Mouse (Mus musculus) embryonic facial prominence, embryonic 11.5 days (tissue): Measurements from ENCODE around the gene Gtse1. TPM values are rescaled to one million over a fixed set of nuclear protein-coding genes. Genes with fewer than 3 reads are reported as not detected.

Experiments used
- ATAC-seq: fragments of 200-750 bp; cut with Nextera tagmentation; replicated peaks from 2 replicates; pipeline ENCODE4 v1.8.0; 2017; ENCODE audit warnings: low read depth; ENCODE audit not compliant: insufficient number of reproducible peaks, low FRiP score, low TSS enrichment
- DNase-seq: peaks from one replicate; pipeline ENCODE4 v3.0.0-alpha.2; 2015; ENCODE audit warnings: low spot score
- H3K27ac ChIP-seq: fragments of 300-500 bp; sonication (generic); replicated peaks from 2 replicates; pipeline ENCODE4 v1.5.1; 2014; ENCODE audit warnings: mild to moderate bottlenecking, low read depth, low read length, control low read depth
- H3K27me3 ChIP-seq: fragments of 300-500 bp; sonication (generic); 2 replicates; pipeline ENCODE4 v1.6.1; 2014; ENCODE audit warnings: mild to moderate bottlenecking, low read length, moderate library complexity, mixed read lengths; ENCODE audit not compliant: control insufficient read depth, insufficient read depth
- H3K36me3 ChIP-seq: fragments of 300-500 bp; sonication (generic); replicated peaks from 2 replicates; pipeline ENCODE4 v1.6.1; 2014; ENCODE audit warnings: low read depth, mild to moderate bottlenecking, low read length, moderate library complexity, mixed read lengths; ENCODE audit not compliant: control insufficient read depth, insufficient read depth
- H3K4me1 ChIP-seq: fragments of 300-500 bp; sonication (generic); 2 replicates; pipeline ENCODE4 v1.6.1; 2014; ENCODE audit warnings: low read length, mixed read lengths; ENCODE audit not compliant: control insufficient read depth, insufficient read depth
- H3K4me2 ChIP-seq: fragments of 300-500 bp; sonication (generic); 2 replicates; pipeline ENCODE4 v1.6.1; 2014; ENCODE audit warnings: low read depth, mild to moderate bottlenecking, control low read depth, low read length, moderate library complexity
- H3K4me3 ChIP-seq: fragments of 300-500 bp; sonication (generic); 2 replicates; pipeline ENCODE4 v1.5.1; 2014; ENCODE audit warnings: low read depth, low read length, control low read depth
- H3K9ac ChIP-seq: fragments of 300-500 bp; sonication (generic); replicated peaks from 2 replicates; pipeline ENCODE4 v1.6.1; 2014; ENCODE audit warnings: mild to moderate bottlenecking, control low read depth, low read length
- H3K9me3 ChIP-seq: fragments of 300-500 bp; sonication (generic); replicated peaks from 2 replicates; pipeline ENCODE4 v1.6.1; 2016; ENCODE audit warnings: mild to moderate bottlenecking, low read length, inconsistent platforms, mixed read lengths; ENCODE audit not compliant: control insufficient read depth
- WGBS: fragments of 180-500 bp; shearing (Covaris S2); extraction: QIAGEN DNeasy Blood & Tissue Kit; methylation state at CpG from one replicate; pipeline ENCODE4 v1.1.7; 2014; 5-methylcytosine and 5-hydroxymethylcytosine counted together
- polyA plus RNA-seq: library from polyadenylated mRNA; unstranded; fragments of >200 nt; fragmentation: Nextera tagmentation; extraction: Ambion mirVana; gene quantifications from 2 replicates; pipeline ENCODE4 v1.2.1, GENCODE M21; 2014

Gene Gtse1
- polyA plus RNA-seq, 1 experiment from 2014 or later = 35.7 TPM

GRCm38 (mm10) chr15:85826676-85827075, 32.9 kb upstream of the Gtse1 start:
- no peak for ATAC-seq
- Histone ChIP-seq H3K4me2 (no peak overlapping the region), H3K36me3 (no peaks in the 10 kb centered on the region), H3K9me3 (no peaks in the 10 kb centered on the region), H3K27ac (no peak overlapping the region), H3K4me1 (no peaks in the 10 kb centered on the region), H3K4me3 (no peak overlapping the region), H3K9ac (no peak overlapping the region), H3K27me3 (no peaks in the 10 kb centered on the region)
- no peak for DNase-seq
- WGBS = 71% methylated on average over 5 of the region's 5 CpGs

GRCm38 (mm10) chr15:85828071-85828470, 31.5 kb upstream of the Gtse1 start:
- ATAC-seq = no peak
- Histone ChIP-seq H3K9ac (no peak overlapping the region), H3K4me2 (no peak overlapping the region), H3K4me3 (no peak overlapping the region), H3K27me3 (no peaks in the 10 kb centered on the region), H3K36me3 (no peaks in the 10 kb centered on the region), H3K27ac (no peak overlapping the region), H3K4me1 (no peaks in the 10 kb centered on the region), H3K9me3 (no peaks in the 10 kb centered on the region)
- no peak for DNase-seq
- 87% methylated on average over 4 of the region's 4 CpGs for WGBS

- no peak for DNase-seq
- no peaks in the 10 kb centered on the region for H3K36me3 ChIP-seq
- no peak overlapping the region for H3K9ac ChIP-seq
- no peak for ATAC-seq
- H3K9me3 ChIP-seq = no peaks in the 10 kb centered on the region
- WGBS = 65% methylated on average over 5 of the region's 5 CpGs
- no peaks in the 10 kb centered on the region for H3K4me1 ChIP-seq
- H3K4me2 ChIP-seq = no peak overlapping the region
- H3K4me3 ChIP-seq = no peak overlapping the region
- H3K27me3 ChIP-seq = no peaks in the 10 kb centered on the region
- no peak overlapping the region for H3K27ac ChIP-seq
These were observed 30.1 kb upstream of the Gtse1 start for GRCm38 (mm10) chr15:85829470-85829869.

GRCm38 (mm10) chr15:85831954-85832590, 27.5 kb upstream of the Gtse1 start, which contains the start of gene Ttc38:
Gene Ttc38, plus strand, starts transcription at chr15:85832306.
- Histone ChIP-seq H3K27ac (no peak within 1 kb of the TSS), H3K4me2 (peak within 1 kb of the TSS; percentile 77)
- peak; percentile 79 for DNase-seq

GRCm38 (mm10) chr15:85832599-85832998, 26.9 kb upstream of the Gtse1 start:
- H3K4me1 ChIP-seq = no peaks in the 10 kb centered on the region
- no peaks in the 10 kb centered on the region for H3K9me3 ChIP-seq
- H3K9ac ChIP-seq = peak overlapping the region; percentile 63
- WGBS = 48% methylated on average over 8 of the region's 8 CpGs
- H3K27ac ChIP-seq = no peak overlapping the region
- ATAC-seq = no peak
- H3K4me2 ChIP-seq = peak overlapping the region; percentile 77
- no peaks in the 10 kb centered on the region for H3K36me3 ChIP-seq
- H3K27me3 ChIP-seq = no peaks in the 10 kb centered on the region
- peak overlapping the region; percentile 55 for H3K4me3 ChIP-seq
- DNase-seq = no peak

More at GRCm38 (mm10) chr15:85831954-85832590, 27.5 kb upstream of the Gtse1 start, which contains the start of gene Ttc38:
- H3K9ac ChIP-seq = peak within 1 kb of the TSS; percentile 63
- ATAC-seq = peak; percentile 83
- peak within 1 kb of the TSS; percentile 55 for H3K4me3 ChIP-seq
- H3K36me3 ChIP-seq = no peaks in the 10 kb centered on the region
- no peaks in the 10 kb centered on the region for H3K9me3 ChIP-seq
- H3K4me1 ChIP-seq = no peaks in the 10 kb centered on the region
- WGBS = 2% methylated on average over 27 of the region's 27 CpGs
- H3K27me3 ChIP-seq = no peaks in the 10 kb centered on the region

GRCm38 (mm10) chr15:85835335-85835734, 24.2 kb upstream of the Gtse1 start:
- H3K9me3 ChIP-seq = no peaks in the 10 kb centered on the region
- no peak overlapping the region for H3K4me2 ChIP-seq
- no peaks in the 10 kb centered on the region for H3K4me1 ChIP-seq
- H3K9ac ChIP-seq = no peak overlapping the region
- H3K36me3 ChIP-seq = no peaks in the 10 kb centered on the region
- H3K27ac ChIP-seq = no peak overlapping the region
- H3K4me3 ChIP-seq = no peak overlapping the region
- WGBS = 55% methylated on average over 3 of the region's 3 CpGs
- DNase-seq = no peak
- H3K27me3 ChIP-seq = no peaks in the 10 kb centered on the region
- ATAC-seq = no peak

- Histone ChIP-seq H3K4me2 (no peak overlapping the region), H3K9me3 (no peaks in the 10 kb centered on the region), H3K36me3 (no peaks in the 10 kb centered on the region), H3K27ac (no peak overlapping the region), H3K4me1 (no peaks in the 10 kb centered on the region), H3K9ac (no peak overlapping the region), H3K27me3 (no peaks in the 10 kb centered on the region), H3K4me3 (no peak overlapping the region)
- WGBS = 89% methylated on average over 5 of the region's 5 CpGs
- DNase-seq (no peak), ATAC-seq (no peak)
These were observed 22.7 kb upstream of the Gtse1 start for GRCm38 (mm10) chr15:85836887-85837286.

GRCm38 (mm10) chr15:85840983-85841382, 18.6 kb upstream of the Gtse1 start:
- H3K4me1 ChIP-seq = no peaks in the 10 kb centered on the region
- no peaks in the 10 kb centered on the region for H3K27me3 ChIP-seq
- WGBS = 40% methylated on average over 6 of the region's 6 CpGs
- H3K27ac ChIP-seq = no peak overlapping the region
- ATAC-seq (no peak), DNase-seq (peak; percentile 26)
- H3K36me3 ChIP-seq = no peaks in the 10 kb centered on the region
- H3K9ac ChIP-seq = no peak overlapping the region
- no peak overlapping the region for H3K4me3 ChIP-seq
- no peaks in the 10 kb centered on the region for H3K9me3 ChIP-seq
- no peak overlapping the region for H3K4me2 ChIP-seq
